Mouse (Mus musculus): Measurements from ENCODE around the gene Zkscan3.

The Zkscan3 gene

GRCm38 (mm10) chr13:21402287-21402846, at the start of gene Zkscan3:
Zkscan3 (minus strand) TSS chr13:21402755.
- DNase-seq = peak; percentile 79 to 86

GRCm38 (mm10) chr13:21447856-21448614, 45.5 kb upstream of the Zkscan3 start:
- DNase-seq = no peak

- DNase-seq = no peak
These were observed 44.2 kb upstream of the Zkscan3 start for GRCm38 (mm10) chr13:21446796-21447195.

- no peak for DNase-seq
These were observed 38.6 kb upstream of the Zkscan3 start for GRCm38 (mm10) chr13:21441207-21441572.

- DNase-seq = peak; percentile 80 to 84
These were observed 38.1 kb upstream of the Zkscan3 start, which contains the start of gene Pgbd1 for GRCm38 (mm10) chr13:21440503-21441206. Pgbd1 (minus strand) TSS chr13:21441058.

- no peak for DNase-seq
These were observed 32.9 kb upstream of the Zkscan3 start for GRCm38 (mm10) chr13:21435476-21435875.

- DNase-seq = no peak
These were observed 25.1 kb upstream of the Zkscan3 start for GRCm38 (mm10) chr13:21427631-21428030.

- DNase-seq = no peak
These were observed 20.7 kb upstream of the Zkscan3 start for GRCm38 (mm10) chr13:21423301-21423700.

GRCm38 (mm10) chr13:21418865-21419264, 16.3 kb upstream of the Zkscan3 start:
- no peak for DNase-seq

GRCm38 (mm10) chr13:21417298-21418010, 14.9 kb upstream of the Zkscan3 start:
- DNase-seq = no peak

GRCm38 (mm10) chr13:21415750-21416149, 13.2 kb upstream of the Zkscan3 start:
- no peak for DNase-seq

GRCm38 (mm10) chr13:21415266-21415665, 12.7 kb upstream of the Zkscan3 start:
- DNase-seq = no peak

- DNase-seq = no peak
These were observed 12.0 kb upstream of the Zkscan3 start for GRCm38 (mm10) chr13:21414231-21415212.

- DNase-seq = peak in 1 of 2 experiments; percentile 8
These were observed 6.4 kb upstream of the Zkscan3 start for GRCm38 (mm10) chr13:21408805-21409459.

- DNase-seq = peak; percentile 88 to 92
These were observed 5.6 kb upstream of the Zkscan3 start for GRCm38 (mm10) chr13:21407969-21408804.

- no peak for DNase-seq
These were observed 4.8 kb upstream of the Zkscan3 start for GRCm38 (mm10) chr13:21407341-21407740.

- no peak for DNase-seq
These were observed 293 bp upstream of the Zkscan3 start for GRCm38 (mm10) chr13:21402848-21403247.

GRCm38 (mm10) chr13:21401636-21402286, 794 bp downstream of the Zkscan3 start:
- no peak for DNase-seq

GRCm38 (mm10) chr13:21401166-21401565, 1.4 kb downstream of the Zkscan3 start:
- DNase-seq = no peak

GRCm38 (mm10) chr13:21397486-21397885, 5.1 kb downstream of the Zkscan3 start:
- DNase-seq = no peak
